Mouse (Mus musculus) adrenal gland, postnatal 14 days (tissue): ENCODE measurements around the gene Ppm1d. TPM values are rescaled to one million over a fixed set of nuclear protein-coding genes. Genes with fewer than 3 reads are reported as not detected.

Experiments
- total RNA-seq: library from RNA; stranded (reverse); gene quantifications from 2 replicates; pipeline ENCODE4 v1.2.3, GENCODE M21; 2021

The Ppm1d gene
- total RNA-seq, 1 experiment from 2014 or later = 16.6 TPM

Other genes starting within 250 kb of the Ppm1d start
- 29.1 and 37.5 TPM in 2 replicates for gene Usp32, start 171.1 kb upstream of the Ppm1d start, total RNA-seq
- 1.1 and 1.4 TPM in 2 replicates for gene 1700125H20Rik, start 140.8 kb upstream of the Ppm1d start, total RNA-seq
- gene Appbp2, start 76.1 kb upstream of the Ppm1d start, total RNA-seq = 43.0 and 43.3 TPM in 2 replicates
- 39.2 and 40.5 TPM in 2 replicates for gene Bcas3, start 41.9 kb downstream of the Ppm1d start, total RNA-seq